Mouse (Mus musculus): ENCODE measurements at regions not wholly inside any gene's neighbourhood (a gene's known extent, or its start where the extent isn't known, plus 50 kb on each side); places are given as distances from the start of the nearest gene placed in this dataset.

DNA sequence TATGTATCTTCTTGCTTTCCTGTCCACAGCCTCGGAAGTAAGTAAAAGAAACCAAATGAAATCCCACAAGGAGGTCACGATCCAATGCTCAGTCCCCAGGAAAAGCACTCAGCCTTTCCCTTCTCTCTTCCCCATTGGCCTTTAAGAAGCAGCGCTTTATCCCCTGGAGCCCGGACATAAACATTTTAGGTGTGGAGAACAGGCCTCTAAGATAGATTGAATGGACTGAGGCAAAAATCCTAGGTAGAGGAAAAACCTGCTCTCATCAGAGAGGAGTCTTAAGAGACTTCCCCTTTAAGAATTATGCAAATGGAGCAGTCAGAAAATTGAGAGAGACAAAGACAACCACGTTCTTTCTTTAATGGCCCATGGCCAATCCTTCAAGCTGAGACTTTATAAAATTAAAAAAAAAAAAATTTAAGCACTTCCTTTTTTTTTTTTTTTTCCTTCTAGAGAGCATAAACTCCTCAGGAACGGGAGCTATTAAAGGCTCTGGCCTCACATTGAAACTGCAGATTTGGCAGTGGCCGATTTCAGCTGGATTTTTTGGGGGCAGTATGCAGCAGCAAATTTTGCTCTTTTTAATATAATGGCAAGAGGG lies 1020.5 kb downstream of the 9330182O14Rik start:
- no peak for DNase-seq (ENCODE audit: low read depth)

DNA sequence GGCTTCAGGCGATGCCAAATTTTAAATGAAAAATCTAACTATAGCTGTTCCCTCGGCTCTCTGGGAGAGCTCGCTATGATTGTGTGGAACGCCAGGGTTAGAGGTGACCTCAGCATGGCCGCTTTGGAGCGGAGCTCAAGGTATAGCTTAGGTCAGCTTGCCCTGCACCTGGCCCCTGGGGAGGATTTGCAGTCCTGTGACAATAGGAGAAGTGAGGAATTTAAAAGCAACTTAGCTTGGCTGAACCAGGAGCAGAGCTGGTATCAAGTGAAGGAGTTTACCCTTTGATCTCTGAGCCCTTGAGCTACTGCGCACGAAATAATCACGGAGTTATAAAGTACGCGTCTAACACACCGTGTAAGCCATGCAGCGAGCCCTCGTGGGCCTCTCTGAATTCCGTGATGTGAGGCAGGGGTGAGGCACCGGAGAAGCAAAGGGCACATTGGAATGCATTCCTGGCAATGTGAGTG lies 1021.0 kb downstream of the 9330182O14Rik start:
- no peak for DNase-seq (ENCODE audit: low read depth)

DNA sequence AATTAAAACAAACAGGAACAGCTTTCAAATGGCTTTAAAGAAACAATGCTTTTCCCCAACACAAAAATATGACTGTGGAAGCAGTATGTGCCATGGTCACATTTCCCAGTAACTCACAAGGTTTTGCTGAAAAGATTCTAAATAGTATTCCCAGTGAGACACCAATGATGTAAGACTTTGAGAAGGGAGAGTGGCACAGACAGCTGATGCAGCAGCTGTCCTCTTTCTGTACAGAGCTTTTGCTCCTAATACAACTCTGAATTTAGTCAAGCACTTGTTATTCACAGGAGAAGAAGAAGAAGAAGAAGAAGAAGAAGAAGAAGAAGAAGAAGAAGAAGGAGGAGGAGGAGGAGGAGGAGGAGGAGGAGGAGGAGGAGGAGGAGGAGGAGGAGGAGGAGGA lies 1023.6 kb downstream of the 9330182O14Rik start:
- DNase-seq (ENCODE audit: low read depth), result no peak

DNA sequence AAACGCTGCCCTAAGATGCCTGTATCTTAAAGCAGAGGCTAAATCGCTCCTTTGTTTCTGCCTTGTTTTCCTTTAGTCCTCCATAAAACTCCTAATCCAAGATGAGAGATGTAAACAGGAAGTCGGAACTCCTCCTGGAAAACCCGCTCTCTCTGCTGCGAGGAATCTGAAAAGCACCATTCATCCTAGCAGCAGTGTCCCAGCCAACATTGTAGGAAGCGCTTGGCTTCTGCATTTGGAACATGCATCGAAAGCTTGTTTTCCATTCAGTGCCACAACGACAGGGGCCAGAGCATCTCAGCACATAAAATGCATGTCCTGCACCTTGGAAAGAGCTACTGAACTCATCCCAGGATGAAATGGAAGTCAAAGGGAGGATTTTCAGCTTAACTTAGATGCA lies 1028.1 kb downstream of the 9330182O14Rik start:
- peak; percentile 5 for DNase-seq (ENCODE audit: low read depth)

DNA sequence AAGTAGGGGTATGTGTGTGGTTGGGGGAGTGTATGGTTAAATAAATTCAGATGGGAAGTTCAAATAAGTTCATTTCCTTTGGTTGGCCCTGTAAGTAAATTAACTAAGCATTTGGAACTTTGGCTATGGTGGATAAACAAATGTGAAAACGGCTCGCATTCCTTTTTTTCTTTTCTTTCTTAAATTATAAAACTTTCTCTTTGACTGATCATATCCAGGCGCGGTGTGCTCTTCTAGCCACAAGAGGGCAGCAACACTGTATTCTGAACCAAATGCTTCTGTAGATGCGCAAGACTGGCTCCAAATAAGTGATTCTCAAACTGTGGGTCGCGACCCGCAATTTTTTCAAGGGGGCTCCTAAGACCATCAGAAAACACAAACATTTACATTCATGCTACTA lies 1028.6 kb downstream of the 9330182O14Rik start:
- DNase-seq (ENCODE audit: low read depth), result peak; percentile 74

DNA sequence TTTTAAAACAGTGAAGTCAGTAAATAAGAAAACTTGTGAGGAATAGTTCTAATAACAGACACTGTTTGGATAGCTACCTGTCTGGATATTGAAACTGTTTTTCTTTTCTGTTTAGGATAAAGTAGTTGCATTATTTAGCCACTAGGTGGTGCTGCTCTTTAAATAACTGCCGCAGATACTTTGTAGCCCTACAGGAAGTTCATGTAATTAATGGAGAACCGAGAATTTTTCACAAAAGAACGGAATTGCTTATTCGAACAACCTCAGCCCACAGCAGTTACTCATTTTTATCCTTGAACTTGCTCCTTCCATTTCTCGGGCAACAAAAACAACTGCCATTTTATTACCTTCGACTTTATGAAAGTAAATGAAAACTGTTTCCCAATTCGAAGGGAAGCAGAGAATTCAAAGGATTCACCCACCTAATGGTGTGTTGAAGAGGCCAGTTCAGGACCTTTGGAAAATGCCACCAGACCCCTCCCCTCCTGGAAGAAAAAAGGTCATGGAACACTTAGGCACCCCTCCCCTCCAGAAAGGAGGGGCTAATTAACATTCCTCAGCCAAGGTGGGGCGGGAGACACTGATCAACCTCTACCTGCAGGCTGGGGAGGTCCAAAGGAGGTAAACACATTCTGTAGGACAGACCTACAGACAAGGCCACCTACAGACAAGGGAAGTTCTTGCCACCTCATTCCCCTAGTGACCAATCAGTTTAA lies 1029.6 kb downstream of the 9330182O14Rik start:
- peak; percentile 83 for DNase-seq (ENCODE audit: low read depth)

DNA sequence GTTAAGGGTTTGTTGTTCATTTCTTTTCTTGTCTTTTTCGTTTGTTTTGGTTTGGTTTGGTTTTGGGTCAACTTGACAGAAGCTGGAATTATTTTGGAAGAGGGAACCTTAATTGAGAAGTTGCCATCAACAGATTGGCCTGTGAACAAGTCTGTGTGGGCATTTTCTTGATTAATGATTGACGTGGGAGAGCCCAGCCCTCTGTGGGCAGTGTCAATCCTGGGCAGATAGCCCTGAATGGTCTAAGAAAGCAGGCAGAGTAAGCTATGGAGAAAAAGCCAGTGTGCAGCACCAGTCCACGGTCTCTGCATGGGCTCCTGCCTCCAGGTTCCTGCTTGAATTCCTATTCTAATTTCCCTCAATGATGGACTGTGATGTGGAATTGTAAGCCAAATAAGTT lies 1031.4 kb downstream of the 9330182O14Rik start:
- no peak for DNase-seq (ENCODE audit: low read depth)

DNA sequence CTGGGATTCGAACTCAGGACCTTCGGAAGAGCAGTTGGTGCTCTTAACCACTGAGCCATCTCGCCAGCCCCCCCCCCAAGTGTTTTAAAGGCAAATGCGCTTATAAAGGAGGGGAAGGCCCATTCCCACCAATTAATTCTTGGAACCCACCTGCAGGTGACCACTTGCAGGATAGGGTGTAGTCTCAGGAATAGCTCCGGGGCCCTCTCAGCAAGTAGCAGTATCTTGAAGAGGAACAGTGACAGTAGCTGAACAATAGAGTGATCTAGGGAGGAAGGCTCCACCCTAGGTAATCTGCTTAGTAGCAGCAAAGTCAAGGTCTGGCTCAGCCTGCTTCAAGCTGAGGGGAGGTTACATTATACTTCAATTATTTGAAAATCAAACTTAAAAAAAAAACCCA lies 1056.6 kb downstream of the 9330182O14Rik start:
- no peak for DNase-seq (ENCODE audit: low read depth)

DNA sequence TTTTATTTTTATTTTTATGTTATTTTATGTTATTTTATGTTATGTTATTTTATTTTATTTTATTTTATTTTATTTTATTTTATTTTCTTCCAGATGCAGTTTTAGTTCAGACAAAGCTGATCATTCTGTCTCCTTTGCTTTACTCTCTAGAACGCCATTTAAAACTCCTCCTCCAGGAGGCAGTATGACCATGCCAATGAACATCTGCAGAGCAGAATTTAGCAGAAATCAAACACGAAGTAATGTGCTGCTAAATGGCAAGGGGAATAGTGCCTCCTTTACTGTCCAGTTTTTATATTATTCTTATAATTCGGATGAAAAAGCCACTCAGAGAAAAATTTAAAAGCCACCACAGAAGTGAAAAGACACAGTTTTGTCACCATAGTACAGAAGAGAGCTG lies 1059.1 kb downstream of the 9330182O14Rik start:
- DNase-seq (ENCODE audit: low read depth), result peak; percentile 64

DNA sequence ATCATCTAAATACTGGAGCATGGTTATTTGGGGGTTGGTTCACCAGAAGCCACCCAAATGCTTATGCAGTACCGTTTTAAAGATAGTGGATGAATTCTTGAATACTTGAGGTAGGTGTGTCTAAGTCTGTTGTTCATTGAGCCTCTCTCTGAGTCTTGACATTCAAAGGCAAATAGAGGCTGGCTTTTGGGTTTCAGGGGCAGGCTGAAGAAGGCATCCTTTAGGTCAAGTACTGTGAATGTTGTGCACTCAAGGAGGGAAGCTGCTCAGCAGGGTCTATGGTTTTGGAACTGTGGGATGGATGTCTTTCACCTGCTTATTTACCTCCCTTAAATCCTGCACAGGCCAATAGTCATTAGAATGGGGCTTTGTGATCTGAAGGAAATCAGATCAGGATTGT lies 1089.6 kb downstream of the 9330182O14Rik start:
- DNase-seq (ENCODE audit: low read depth), result no peak

DNA sequence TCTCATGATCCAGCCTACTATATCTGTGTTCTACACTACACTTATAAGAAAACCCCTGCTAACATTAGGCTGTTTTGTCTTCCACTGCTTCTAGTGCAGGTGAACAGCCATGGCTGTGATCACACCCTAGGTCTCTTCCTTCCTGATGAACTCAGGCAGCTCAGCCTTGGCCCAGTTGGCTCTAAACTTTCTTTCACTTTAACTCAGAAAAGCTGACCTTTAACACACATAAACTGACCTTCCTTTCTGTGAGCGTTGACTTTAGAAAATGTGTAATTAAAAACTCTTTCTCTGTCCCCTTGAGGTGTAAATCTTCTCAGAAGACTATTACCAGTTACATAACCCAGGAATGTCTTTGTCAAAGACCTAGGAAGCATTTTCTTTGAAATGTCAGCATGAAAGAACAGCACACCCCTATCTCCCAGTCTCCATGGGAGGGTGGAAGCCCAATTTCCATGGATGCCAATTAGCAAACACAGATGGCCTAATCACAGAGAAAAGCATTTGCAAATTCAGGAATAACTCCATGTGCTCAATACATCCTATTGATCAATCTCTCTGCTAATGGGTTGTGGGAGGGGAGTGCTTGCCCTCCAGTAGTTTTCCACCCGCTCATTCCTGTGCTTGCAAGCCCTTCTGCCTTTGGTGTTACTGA lies 1098.4 kb downstream of the 9330182O14Rik start:
- no peak for DNase-seq (ENCODE audit: low read depth)
